Mouse (Mus musculus) cortical plate, adult 2 months (tissue): ENCODE data around the gene Selenof.

Source experiments
- CTCF ChIP-seq: fragments of 200-500 bp; IDR thresholded peaks from 2 replicates; pipeline ENCODE4 v1.5.1; 2011; ENCODE audit warnings: mild to moderate bottlenecking, control low read depth, low read length; ENCODE audit not compliant: insufficient read depth; ENCODE audit errors: extremely low read depth
- POLR2A ChIP-seq: fragments of 200-500 bp; IDR thresholded peaks from 2 replicates; pipeline ENCODE4 v1.6.1; 2011; ENCODE audit warnings: mild to moderate bottlenecking, low read length, control low read depth; ENCODE audit not compliant: insufficient read depth; ENCODE audit errors: extremely low read depth

GRCm38 (mm10) chr3:144527918-144528317, 42.2 kb upstream of the Selenof start:
- TF ChIP-seq CTCF = no peak
- no peak for TF ChIP-seq POLR2A
